Mouse (Mus musculus) lung, embryonic 15.5 days (tissue): ENCODE data around the gene P2rx3. TPM values are rescaled to one million over a fixed set of nuclear protein-coding genes. Genes with fewer than 3 reads are reported as not detected.

Experiments used
- polyA plus RNA-seq: library from polyadenylated mRNA; unstranded; fragments of >200 nt; fragmentation: Nextera tagmentation; extraction: Ambion mirVana; gene quantifications from 2 replicates; pipeline ENCODE4 v1.2.1, GENCODE M21; 2015

P2rx3 gene
- polyA plus RNA-seq, 1 experiment from 2014 or later = 0.91 TPM

Other genes with a start within 250 kb of the P2rx3 start
- 63.8 and 63.9 TPM in 2 replicates for gene Ube2l6, start 238.6 kb downstream of the P2rx3 start, polyA plus RNA-seq
- gene Smtnl1, start 214.8 kb downstream of the P2rx3 start, polyA plus RNA-seq = 0.20 and 0.27 TPM in 2 replicates
- gene Timm10, start 210.5 kb downstream of the P2rx3 start, polyA plus RNA-seq = 44.3 and 48.0 TPM in 2 replicates
- gene Slc43a1, start 198.6 kb downstream of the P2rx3 start, polyA plus RNA-seq = 15.1 and 15.9 TPM in 2 replicates
- 0.70 and 0.79 TPM in 2 replicates for gene Rtn4rl2, start 150.8 kb downstream of the P2rx3 start, polyA plus RNA-seq
- gene Slc43a3, start 100.9 kb downstream of the P2rx3 start, polyA plus RNA-seq = 78.5 and 89.7 TPM in 2 replicates
- gene Prg2, start 57.0 kb downstream of the P2rx3 start, polyA plus RNA-seq = 0.20 and 0.24 TPM in 2 replicates
- gene Prg3, start 49.2 kb downstream of the P2rx3 start, polyA plus RNA-seq = not detected in 2 replicates
- gene Ssrp1, start 228 bp downstream of the P2rx3 start, polyA plus RNA-seq = 298 and 303 TPM in 2 replicates
- 38.8 and 53.6 TPM in 2 replicates for gene Tnks1bp1, start 10.6 kb upstream of the P2rx3 start, polyA plus RNA-seq
- 181 and 184 TPM in 2 replicates for gene Aplnr, start 98.8 kb upstream of the P2rx3 start, polyA plus RNA-seq
- 0.29 and 0.35 TPM in 2 replicates for gene Lrrc55, start 159.7 kb upstream of the P2rx3 start, polyA plus RNA-seq